Mouse (Mus musculus): Measurements from ENCODE around the gene Limk1. TPM values are rescaled to one million over a fixed set of nuclear protein-coding genes. Genes with fewer than 3 reads are reported as not detected.

The Limk1 gene
- polyA plus RNA-seq, 1 experiment: 32.2 TPM

GRCm38 (mm10) chr5:134677491-134677890, 10.9 kb downstream of the Limk1 start:
- peaks cover 3% of the 10 kb centered on the region for H3K79me3 ChIP-seq (ENCODE audit: low read depth)
- H3K27me3 ChIP-seq (ENCODE audit: control insufficient read depth, insufficient read depth, insufficient read length): no peaks in the 10 kb centered on the region
- peaks cover 12% of the 10 kb centered on the region for H3K79me2 ChIP-seq (ENCODE audit: control insufficient read depth, insufficient read depth)
- H3K4me3 ChIP-seq (ENCODE audit: insufficient read depth, poor library complexity, severe bottlenecking): no peak overlapping the region
- peaks cover 5% of the 10 kb centered on the region for H3K36me3 ChIP-seq (ENCODE audit: control insufficient read depth, insufficient read depth)
- H3ac ChIP-seq (ENCODE audit: control insufficient read depth, insufficient read length, low read depth): no peak overlapping the region
- no peak for TF ChIP-seq USF1 (IDR thresholded peaks at IDR 0.05; ENCODE audit: low read depth)
- no peak for TF ChIP-seq CEBPB (IDR thresholded peaks at IDR 0.05; ENCODE audit: low read depth)
- no peak for TF ChIP-seq CTCF (IDR thresholded peaks at IDR 0.05; ENCODE audit: control insufficient read depth, insufficient read depth, insufficient read length)
- no peak for TF ChIP-seq MYOG (IDR thresholded peaks at IDR 0.05; ENCODE audit: control insufficient read depth, extremely low read depth, insufficient read length)
- TF ChIP-seq FOSL1 (IDR thresholded peaks at IDR 0.05; ENCODE audit: insufficient read depth, low read length, poor library complexity, severe bottlenecking): no peak

- Histone ChIP-seq H3K27me3 (ENCODE audit: control insufficient read depth, insufficient read depth, insufficient read length) (no peaks in the 10 kb centered on the region), H3ac (ENCODE audit: control insufficient read depth, insufficient read length, low read depth) (peak overlapping the region; percentile 16), H3K4me3 (ENCODE audit: insufficient read depth, poor library complexity, severe bottlenecking) (no peak overlapping the region), H3K79me2 (ENCODE audit: control insufficient read depth, insufficient read depth) (peaks cover 12% of the 10 kb centered on the region), H3K36me3 (ENCODE audit: control insufficient read depth, insufficient read depth) (peaks cover 11% of the 10 kb centered on the region), H3K79me3 (ENCODE audit: low read depth) (peaks cover 3% of the 10 kb centered on the region)
- TF ChIP-seq MAX (IDR thresholded peaks at IDR 0.05): no peak
- no peak for TF ChIP-seq FOSL1 (IDR thresholded peaks at IDR 0.05; ENCODE audit: insufficient read depth, low read length, poor library complexity, severe bottlenecking)
- TF ChIP-seq MYOD1 (IDR thresholded peaks at IDR 0.05; ENCODE audit: control insufficient read depth, insufficient read length, low read depth): no peak
- TF ChIP-seq USF1 (IDR thresholded peaks at IDR 0.05; ENCODE audit: low read depth): no peak
- TF ChIP-seq MYOG (IDR thresholded peaks at IDR 0.05; ENCODE audit: control insufficient read depth, extremely low read depth, insufficient read length): no peak
- TF ChIP-seq CTCF (IDR thresholded peaks at IDR 0.05; ENCODE audit: control insufficient read depth, insufficient read depth, insufficient read length): no peak
- TF ChIP-seq CEBPB (IDR thresholded peaks at IDR 0.05; ENCODE audit: low read depth): no peak
Observed at GRCm38 (mm10) chr5:134675956-134676759, 12.2 kb downstream of the Limk1 start.

- H3ac ChIP-seq (ENCODE audit: control insufficient read depth, insufficient read length, low read depth): no peak overlapping the region
- H3K27me3 ChIP-seq (ENCODE audit: control insufficient read depth, insufficient read depth, insufficient read length): no peaks in the 10 kb centered on the region
- peaks cover 3% of the 10 kb centered on the region for H3K79me3 ChIP-seq (ENCODE audit: low read depth)
- H3K4me3 ChIP-seq (ENCODE audit: insufficient read depth, poor library complexity, severe bottlenecking): no peak overlapping the region
- H3K36me3 ChIP-seq (ENCODE audit: control insufficient read depth, insufficient read depth): peaks cover 15% of the 10 kb centered on the region
- TF ChIP-seq MYOD1 (IDR thresholded peaks at IDR 0.05; ENCODE audit: control insufficient read depth, insufficient read length, low read depth) (no peak), CTCF (IDR thresholded peaks at IDR 0.05; ENCODE audit: control insufficient read depth, insufficient read depth, insufficient read length) (no peak), MYOG (IDR thresholded peaks at IDR 0.05; ENCODE audit: control insufficient read depth, extremely low read depth, insufficient read length) (no peak), CEBPB (IDR thresholded peaks at IDR 0.05; ENCODE audit: low read depth) (no peak), MAX (IDR thresholded peaks at IDR 0.05) (no peak), USF1 (IDR thresholded peaks at IDR 0.05; ENCODE audit: low read depth) (no peak), FOSL1 (IDR thresholded peaks at IDR 0.05; ENCODE audit: insufficient read depth, low read length, poor library complexity, severe bottlenecking) (no peak)
- peaks cover 12% of the 10 kb centered on the region for H3K79me2 ChIP-seq (ENCODE audit: control insufficient read depth, insufficient read depth)
Observed at GRCm38 (mm10) chr5:134674977-134675376, 13.4 kb downstream of the Limk1 start.

- Histone ChIP-seq H3K79me2 (ENCODE audit: control insufficient read depth, insufficient read depth) (peaks cover 3% of the 10 kb centered on the region), H3K27me3 (ENCODE audit: control insufficient read depth, insufficient read depth, insufficient read length) (no peaks in the 10 kb centered on the region), H3K36me3 (ENCODE audit: control insufficient read depth, insufficient read depth) (peaks cover 20% of the 10 kb centered on the region), H3K4me3 (ENCODE audit: insufficient read depth, poor library complexity, severe bottlenecking) (no peak overlapping the region), H3ac (ENCODE audit: control insufficient read depth, insufficient read length, low read depth) (no peak overlapping the region), H3K79me3 (ENCODE audit: low read depth) (peaks cover 3% of the 10 kb centered on the region)
- TF ChIP-seq FOSL1 (IDR thresholded peaks at IDR 0.05; ENCODE audit: insufficient read depth, low read length, poor library complexity, severe bottlenecking) (no peak), MAX (IDR thresholded peaks at IDR 0.05) (no peak), CEBPB (IDR thresholded peaks at IDR 0.05; ENCODE audit: low read depth) (no peak), MYOD1 (IDR thresholded peaks at IDR 0.05; ENCODE audit: control insufficient read depth, insufficient read length, low read depth) (no peak), CTCF (IDR thresholded peaks at IDR 0.05; ENCODE audit: control insufficient read depth, insufficient read depth, insufficient read length) (no peak), MYOG (IDR thresholded peaks at IDR 0.05; ENCODE audit: control insufficient read depth, extremely low read depth, insufficient read length) (no peak), USF1 (IDR thresholded peaks at IDR 0.05; ENCODE audit: low read depth) (no peak)
Observed at GRCm38 (mm10) chr5:134672611-134673010, 15.8 kb downstream of the Limk1 start.

GRCm38 (mm10) chr5:134672198-134672516, 16.2 kb downstream of the Limk1 start:
- no peak overlapping the region for H3K4me3 ChIP-seq (ENCODE audit: insufficient read depth, poor library complexity, severe bottlenecking)
- H3K36me3 ChIP-seq (ENCODE audit: control insufficient read depth, insufficient read depth): peaks cover 20% of the 10 kb centered on the region
- H3K27me3 ChIP-seq (ENCODE audit: control insufficient read depth, insufficient read depth, insufficient read length): no peaks in the 10 kb centered on the region
- TF ChIP-seq FOSL1 (IDR thresholded peaks at IDR 0.05; ENCODE audit: insufficient read depth, low read length, poor library complexity, severe bottlenecking) (no peak), MYOG (IDR thresholded peaks at IDR 0.05; ENCODE audit: control insufficient read depth, extremely low read depth, insufficient read length) (no peak), CTCF (IDR thresholded peaks at IDR 0.05; ENCODE audit: control insufficient read depth, insufficient read depth, insufficient read length) (no peak), MAX (IDR thresholded peaks at IDR 0.05) (no peak)
- H3K79me3 ChIP-seq (ENCODE audit: low read depth): peaks cover 3% of the 10 kb centered on the region
- H3K79me2 ChIP-seq (ENCODE audit: control insufficient read depth, insufficient read depth): no peaks in the 10 kb centered on the region
- H3ac ChIP-seq (ENCODE audit: control insufficient read depth, insufficient read length, low read depth): no peak overlapping the region

Data from C2C12 (cell line).